Mouse (Mus musculus) heart, postnatal 25 days (tissue): ENCODE measurements around the gene Arglu1. TPM values are rescaled to one million over a fixed set of nuclear protein-coding genes. Genes with fewer than 3 reads are reported as not detected.

Experiments used
- DNase-seq: peaks from one replicate; pipeline ENCODE4 v3.0.0; 2022; ENCODE audit warnings: low spot score
- intact Hi-C: fragments of 180-260 bp; cut with DNase I; formaldehyde crosslinking; loops from one replicate; pipeline ENCODE4 v1.15.1; 2025
- microRNA-seq: library from miRNA; unstranded; fragments of <30 nt; microRNA quantifications from one replicate; pipeline ENCODE4 v1.2.0, GENCODE M21; 2022
- total RNA-seq, 2 experiments: library from RNA; stranded (reverse); gene quantifications; 2 replicates each; pipeline ENCODE4 v1.2.3; 2021

Arglu1 gene
- total RNA-seq, 2 experiments from 2014 or later, result 29.4 to 30.4 TPM

GRCm38 (mm10) chr8:8631394-8631793, 58.9 kb downstream of the Arglu1 start:
- intact Hi-C loops, result no loop called here
- DNase-seq, result no peak

- no peak for DNase-seq
- intact Hi-C loops, result no loop called here
These were observed 66.3 kb downstream of the Arglu1 start for GRCm38 (mm10) chr8:8624017-8624416.

- peak; percentile 31 for DNase-seq
These were observed 66.8 kb downstream of the Arglu1 start for GRCm38 (mm10) chr8:8623486-8623885.

GRCm38 (mm10) chr8:8622476-8622875, 67.8 kb downstream of the Arglu1 start:
- no peak for DNase-seq
- intact Hi-C loops, result no loop called here

More at GRCm38 (mm10) chr8:8623486-8623885, 66.8 kb downstream of the Arglu1 start:
- intact Hi-C loops, result no loop called here

- DNase-seq, result no peak
- intact Hi-C loops, result no loop called here
These were observed 68.3 kb downstream of the Arglu1 start for GRCm38 (mm10) chr8:8622031-8622430.

- no peak for DNase-seq
- intact Hi-C loops, result no loop called here
These were observed 68.9 kb downstream of the Arglu1 start for GRCm38 (mm10) chr8:8621236-8621917.

GRCm38 (mm10) chr8:8620536-8620935, 69.8 kb downstream of the Arglu1 start:
- intact Hi-C loops, result no loop called here
- DNase-seq, result no peak

GRCm38 (mm10) chr8:8619221-8620194, 70.8 kb downstream of the Arglu1 start:
- intact Hi-C loops, result no loop called here
- no peak for DNase-seq

Small RNAs within 50 kb of the gene (microRNA-seq; reads per million reads assigned to microRNA genes)
- gene Mir7654, result not detected

Other genes with a start within 250 kb of the Arglu1 start
- gene Efnb2, start 29.3 kb downstream of the Arglu1 start, total RNA-seq, result 10 to 100 TPM; 24.8 to 29.4 TPM